Mouse (Mus musculus) B cell, adult 67 days (primary cell): Measurements from ENCODE around the gene Fyco1. TPM values are rescaled to one million over a fixed set of nuclear protein-coding genes. Genes with fewer than 3 reads are reported as not detected.

Experiments used
- total RNA-seq, 2 experiments: library from RNA; stranded (reverse); gene quantifications; 4 replicates each; pipeline ENCODE4 v1.2.4; 2023

Fyco1 gene
- total RNA-seq: 10 to 100 TPM; 41.8 to 51.4 TPM

GRCm38 (mm10) chr9:123851713-123852448 lies at the start of gene Fyco1:
TSS of gene Fyco1 (minus strand) at chr9:123851899.

GRCm38 (mm10) chr9:123861929-123862328 lies 10.2 kb upstream of the Fyco1 start, which contains the start of gene Xcr1:
TSS of gene Xcr1 (minus strand) at chr9:123862029.

GRCm38 (mm10) chr9:123806267-123806666 lies 45.4 kb downstream of the Fyco1 start, which contains the start of gene Cxcr6:
TSS of gene Cxcr6 (plus strand) at chr9:123806475.

Other genes with a start within 250 kb of the Fyco1 start
- gene Slc6a20b, start 219.3 kb downstream of the Fyco1 start, total RNA-seq: not detected
- gene Ccr9, start 173.5 kb downstream of the Fyco1 start, total RNA-seq: 1 to 10 TPM in 1 of 2 experiments, under 1 TPM in 1; 0.59 to 1.0 TPM
- gene Slc6a20a, start 173.0 kb downstream of the Fyco1 start, total RNA-seq: not detected
- 100 to 1,000 TPM; 143 to 208 TPM for gene Lztfl1, start 134.2 kb downstream of the Fyco1 start, total RNA-seq
- gene Cxcr6, start 45.4 kb downstream of the Fyco1 start, total RNA-seq: not detected
- under 1 TPM in 1 of 2 experiments, not detected in 1; 0.35 TPM for gene Xcr1, start 10.1 kb upstream of the Fyco1 start, total RNA-seq
- 1 to 10 TPM; 2.1 to 2.5 TPM for gene Ccr1, start 116.8 kb upstream of the Fyco1 start, total RNA-seq
- gene Ccr1l1, start 126.5 kb upstream of the Fyco1 start, total RNA-seq: not detected
- gene Ccr3, start 170.1 kb upstream of the Fyco1 start, total RNA-seq: under 1 TPM; 0.33 to 0.96 TPM